Mouse (Mus musculus): ENCODE results near the gene Snx20. TPM values are rescaled to one million over a fixed set of nuclear protein-coding genes. Genes with fewer than 3 reads are reported as not detected.

The Snx20 gene
- total RNA-seq, 1 experiment = 1.4 TPM

DNA sequence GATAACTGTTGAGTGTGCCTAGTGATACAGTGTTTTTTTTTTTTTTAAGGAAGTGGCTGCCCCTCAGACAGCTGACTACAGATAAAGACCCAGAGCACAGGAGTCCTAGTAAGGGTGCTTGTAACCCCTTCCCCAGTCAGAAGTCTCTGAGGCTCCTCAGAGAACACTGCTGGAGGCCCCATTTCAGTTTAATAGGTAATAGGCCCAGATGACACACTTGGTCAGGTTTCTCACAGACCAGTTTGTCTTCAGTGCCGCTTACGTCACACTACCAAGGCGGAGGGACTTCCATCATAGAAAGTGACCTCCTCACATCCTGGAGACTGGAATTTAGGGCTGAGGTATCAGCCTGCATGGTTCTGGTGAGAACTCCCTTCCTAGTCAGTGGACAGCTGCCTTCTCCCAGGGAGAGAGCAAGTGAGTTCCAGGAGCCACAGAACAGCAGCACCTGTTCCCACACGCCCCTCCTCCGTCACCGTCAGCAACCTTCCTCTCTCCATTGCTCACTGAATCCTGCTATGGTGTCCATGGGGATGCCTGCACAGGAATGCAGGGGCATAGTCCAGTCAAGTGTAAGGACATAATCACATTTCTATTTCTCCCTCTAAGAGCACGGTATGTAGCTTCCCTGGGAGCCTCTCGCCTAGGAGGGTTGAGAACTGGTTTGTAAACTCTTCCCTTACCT, 47.6 kb downstream of the Snx20 start:
- no peaks in the 10 kb centered on the region for H3K36me3 ChIP-seq (ENCODE audit: control insufficient read depth, insufficient read depth, low read length, poor library complexity, severe bottlenecking)

DNA sequence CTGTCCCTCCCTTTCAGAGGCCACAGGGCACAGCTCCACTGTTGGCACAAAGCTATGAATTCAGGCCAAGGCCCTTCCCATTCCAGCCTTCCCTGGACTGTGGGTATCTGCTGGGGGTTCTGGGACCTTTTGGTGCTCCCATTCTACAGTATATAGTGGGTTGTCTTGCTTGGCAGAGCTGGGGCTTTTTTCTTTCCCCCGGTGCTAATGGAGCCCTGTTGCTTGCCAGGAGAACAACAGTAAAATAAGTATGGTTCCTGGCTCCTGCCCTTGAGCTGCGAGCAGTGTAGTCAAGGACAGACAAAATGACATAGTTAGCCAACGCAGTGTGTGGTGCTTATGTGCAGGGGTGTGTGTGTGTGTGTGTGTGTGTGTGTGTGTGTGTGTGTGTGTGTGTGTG, 52.1 kb downstream of the Snx20 start:
- in situ Hi-C loops (cut with MboI; ENCODE audit: low sequenced_read_pairs in 2 of 2, unreplicated experiment in 2 of 2) = no loop called here
- no peak overlapping the region for H3K27ac ChIP-seq (ENCODE audit: insufficient read depth, low read depth, low read length, poor library complexity, severe bottlenecking)

More for the DNA sequence above, 47.6 kb downstream of the Snx20 start:
- Histone ChIP-seq H3K4me3 (ENCODE audit: insufficient read depth in 1 of 2, low read depth in 1 of 2, low read length in 2 of 2, poor library complexity in 1 of 2, severe bottlenecking in 1 of 2) (no peak overlapping the region), H3K4me1 (ENCODE audit: control insufficient read depth in 2 of 2, insufficient read depth in 2 of 2, low read length in 2 of 2, poor library complexity in 1 of 2) (no peaks in the 10 kb centered on the region), H3K9ac (ENCODE audit: insufficient read depth, low read depth, low read length, poor library complexity, severe bottlenecking) (no peak overlapping the region), H3K9me3 (ENCODE audit: control insufficient read depth, insufficient read depth, low read depth, low read length) (no peaks in the 10 kb centered on the region), H3K27ac (ENCODE audit: insufficient read depth, low read depth, low read length, poor library complexity, severe bottlenecking) (no peak overlapping the region)
- in situ Hi-C loops (cut with MboI; ENCODE audit: low sequenced_read_pairs in 2 of 2, unreplicated experiment in 2 of 2) = no loop called here
- TF ChIP-seq ZC3H11A (IDR thresholded peaks at IDR 0.05; ENCODE audit: borderline replicate concordance, low read depth, low read length) = no peak
- no peak for TF ChIP-seq CHD2 (IDR thresholded peaks at IDR 0.05; ENCODE audit: low read depth, low read length)
- no peak for TF ChIP-seq MAFK (IDR thresholded peaks at IDR 0.05; ENCODE audit: insufficient read depth, low read depth, low read length)
- no peak for TF ChIP-seq HCFC1 (IDR thresholded peaks at IDR 0.05; ENCODE audit: borderline replicate concordance, insufficient read depth, low read length)
- no peak for TF ChIP-seq ZNF384 (IDR thresholded peaks at IDR 0.05; ENCODE audit: low read depth, low read length)
- no peak for DNase-seq (ENCODE audit: low read depth, low spot score)

DNA sequence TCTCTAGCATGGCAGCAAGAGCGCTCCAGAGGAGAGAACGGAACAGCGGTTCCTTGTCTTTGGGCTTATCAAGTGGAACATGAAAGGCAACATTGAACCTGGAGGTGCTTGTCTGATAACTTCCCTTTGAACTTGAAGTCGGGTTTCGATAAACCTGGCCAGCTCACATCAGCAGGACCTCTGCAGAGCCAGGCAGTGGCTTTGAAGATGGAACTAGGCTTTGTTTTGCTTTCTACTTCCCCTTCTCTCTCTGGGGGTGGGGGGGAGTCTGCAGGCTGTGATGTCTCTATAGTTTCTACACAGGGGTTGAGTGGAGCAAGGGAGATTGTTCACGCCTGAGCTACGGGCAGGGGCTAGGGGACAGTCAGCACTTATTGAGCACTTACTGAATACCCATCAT, 55.1 kb downstream of the Snx20 start:
- Histone ChIP-seq H3K4me1 (ENCODE audit: control insufficient read depth in 2 of 2, insufficient read depth in 2 of 2, low read length in 2 of 2, poor library complexity in 1 of 2) (no peaks in the 10 kb centered on the region), H3K36me3 (ENCODE audit: control insufficient read depth, insufficient read depth, low read length, poor library complexity, severe bottlenecking) (no peaks in the 10 kb centered on the region)

More for the DNA sequence above, 52.1 kb downstream of the Snx20 start:
- DNase-seq (ENCODE audit: low read depth, low spot score) = no peak
- no peaks in the 10 kb centered on the region for H3K36me3 ChIP-seq (ENCODE audit: control insufficient read depth, insufficient read depth, low read length, poor library complexity, severe bottlenecking)
- H3K9me3 ChIP-seq (ENCODE audit: control insufficient read depth, insufficient read depth, low read depth, low read length) = no peaks in the 10 kb centered on the region
- TF ChIP-seq HCFC1 (IDR thresholded peaks at IDR 0.05; ENCODE audit: borderline replicate concordance, insufficient read depth, low read length) = no peak
- TF ChIP-seq ZNF384 (IDR thresholded peaks at IDR 0.05; ENCODE audit: low read depth, low read length) = no peak
- TF ChIP-seq ZC3H11A (IDR thresholded peaks at IDR 0.05; ENCODE audit: borderline replicate concordance, low read depth, low read length) = no peak
- no peak for TF ChIP-seq MAFK (IDR thresholded peaks at IDR 0.05; ENCODE audit: insufficient read depth, low read depth, low read length)
- TF ChIP-seq CHD2 (IDR thresholded peaks at IDR 0.05; ENCODE audit: low read depth, low read length) = no peak
- no peak overlapping the region for H3K9ac ChIP-seq (ENCODE audit: insufficient read depth, low read depth, low read length, poor library complexity, severe bottlenecking)
- H3K4me1 ChIP-seq (ENCODE audit: control insufficient read depth in 2 of 2, insufficient read depth in 2 of 2, low read length in 2 of 2, poor library complexity in 1 of 2) = no peaks in the 10 kb centered on the region
- no peak overlapping the region for H3K4me3 ChIP-seq (ENCODE audit: insufficient read depth in 1 of 2, low read depth in 1 of 2, low read length in 2 of 2, poor library complexity in 1 of 2, severe bottlenecking in 1 of 2)

DNA sequence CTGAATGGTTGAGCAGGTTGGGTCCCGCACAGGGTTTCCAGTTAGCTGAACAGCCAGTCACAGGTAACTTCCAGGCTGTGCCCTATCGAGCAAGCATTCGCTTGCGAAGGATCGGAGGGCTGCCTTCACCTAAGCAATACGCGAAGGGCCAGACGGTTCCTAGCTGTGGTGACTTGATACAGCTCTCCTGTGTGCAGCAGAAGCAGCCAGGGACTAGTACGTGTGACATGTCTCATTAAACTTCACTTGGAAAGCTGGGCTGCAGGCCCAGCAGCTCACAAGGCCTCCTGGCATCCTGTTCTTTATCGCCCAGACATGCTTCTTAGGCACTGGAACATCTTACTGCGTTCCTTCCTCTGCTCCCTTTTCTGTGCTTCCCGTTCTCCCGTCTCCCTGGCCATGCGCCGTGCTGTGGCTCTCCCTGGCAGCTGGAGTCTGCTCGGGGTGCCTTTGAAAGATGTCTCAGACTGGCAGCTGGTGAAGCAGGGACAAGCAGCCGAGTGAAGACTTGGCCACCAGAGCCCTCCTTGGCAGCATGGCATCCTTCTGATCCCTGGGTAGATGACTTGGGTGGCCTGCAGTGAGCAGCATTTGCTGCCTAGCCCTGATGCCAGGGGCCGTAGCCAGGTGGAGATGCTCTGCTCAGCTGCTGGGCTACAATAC, 56.1 kb downstream of the Snx20 start:
- no peaks in the 10 kb centered on the region for H3K4me1 ChIP-seq (ENCODE audit: control insufficient read depth in 2 of 2, insufficient read depth in 2 of 2, low read length in 2 of 2, poor library complexity in 1 of 2)
- H3K27ac ChIP-seq (ENCODE audit: insufficient read depth, low read depth, low read length, poor library complexity, severe bottlenecking) = no peak overlapping the region
- no peak for DNase-seq (ENCODE audit: low read depth, low spot score)
- in situ Hi-C loops (cut with MboI; ENCODE audit: low sequenced_read_pairs in 2 of 2, unreplicated experiment in 2 of 2) = no loop called here
- no peak overlapping the region for H3K9ac ChIP-seq (ENCODE audit: insufficient read depth, low read depth, low read length, poor library complexity, severe bottlenecking)
- no peaks in the 10 kb centered on the region for H3K36me3 ChIP-seq (ENCODE audit: control insufficient read depth, insufficient read depth, low read length, poor library complexity, severe bottlenecking)
- no peaks in the 10 kb centered on the region for H3K9me3 ChIP-seq (ENCODE audit: control insufficient read depth, insufficient read depth, low read depth, low read length)
- no peak overlapping the region for H3K4me3 ChIP-seq (ENCODE audit: insufficient read depth in 1 of 2, low read depth in 1 of 2, low read length in 2 of 2, poor library complexity in 1 of 2, severe bottlenecking in 1 of 2)
- TF ChIP-seq ZNF384 (IDR thresholded peaks at IDR 0.05; ENCODE audit: low read depth, low read length) = no peak
- TF ChIP-seq HCFC1 (IDR thresholded peaks at IDR 0.05; ENCODE audit: borderline replicate concordance, insufficient read depth, low read length) = no peak
- TF ChIP-seq MAFK (IDR thresholded peaks at IDR 0.05; ENCODE audit: insufficient read depth, low read depth, low read length) = no peak
- no peak for TF ChIP-seq CHD2 (IDR thresholded peaks at IDR 0.05; ENCODE audit: low read depth, low read length)
- no peak for TF ChIP-seq ZC3H11A (IDR thresholded peaks at IDR 0.05; ENCODE audit: borderline replicate concordance, low read depth, low read length)

More for the DNA sequence above, 55.1 kb downstream of the Snx20 start:
- no peak overlapping the region for H3K4me3 ChIP-seq (ENCODE audit: insufficient read depth in 1 of 2, low read depth in 1 of 2, low read length in 2 of 2, poor library complexity in 1 of 2, severe bottlenecking in 1 of 2)
- TF ChIP-seq CHD2 (IDR thresholded peaks at IDR 0.05; ENCODE audit: low read depth, low read length) (no peak), MAFK (IDR thresholded peaks at IDR 0.05; ENCODE audit: insufficient read depth, low read depth, low read length) (no peak), ZC3H11A (IDR thresholded peaks at IDR 0.05; ENCODE audit: borderline replicate concordance, low read depth, low read length) (no peak), HCFC1 (IDR thresholded peaks at IDR 0.05; ENCODE audit: borderline replicate concordance, insufficient read depth, low read length) (no peak), ZNF384 (IDR thresholded peaks at IDR 0.05; ENCODE audit: low read depth, low read length) (no peak)
- no peak for DNase-seq (ENCODE audit: low read depth, low spot score)
- no peaks in the 10 kb centered on the region for H3K9me3 ChIP-seq (ENCODE audit: control insufficient read depth, insufficient read depth, low read depth, low read length)
- H3K9ac ChIP-seq (ENCODE audit: insufficient read depth, low read depth, low read length, poor library complexity, severe bottlenecking) = no peak overlapping the region
- no peak overlapping the region for H3K27ac ChIP-seq (ENCODE audit: insufficient read depth, low read depth, low read length, poor library complexity, severe bottlenecking)
- in situ Hi-C loops (cut with MboI; ENCODE audit: low sequenced_read_pairs in 2 of 2, unreplicated experiment in 2 of 2) = no loop called here

All from ES-E14 (cell line).